In genomic region chr14:21631665-21632200, GRCm38 (mm10) we compare ENCODE assay signal across 15 mouse cellular contexts.
DNase-seq lines count a peak whose midpoint lies in the region; ATAC-seq and TF ChIP-seq lines count a peak whose summit lies in the region.
"Had no signal": no experiment of that assay in that cellular context is flagged by ENCODE, and none has a peak within 500 bp of the region (broad histone marks: within the 10 kb centered on the region; RNA-seq: fewer than 3 reads in every experiment).

No protein-coding gene starts in this region.

- H3K27ac ChIP-seq in forebrain, embryonic 12.5 days: peak overlapping the region; percentile 61
- no peak overlapping the region for H3K27ac ChIP-seq in forebrain, embryonic 11.5 days (ENCODE audit: low read depth, low read length)
- H3K27ac ChIP-seq in stomach, embryonic 16.5 days (ENCODE audit: low read length): peak overlapping the region; percentile 36; the same call in 1 of the 2 replicates
- H3K27ac ChIP-seq in stomach, postnatal 0 days (replicated peaks): no peak overlapping the region
- peak overlapping the region; percentile 2 for H3K27ac ChIP-seq in midbrain, embryonic 12.5 days (replicated peaks)
- no peak overlapping the region for H3K27ac ChIP-seq in liver, embryonic 12.5 days
- H3K27ac ChIP-seq: liver, embryonic 14.5 days had no signal

- no peak for TF ChIP-seq EP300 in stomach, postnatal 0 days (optimal IDR thresholded peaks at IDR 0.05)

- H3K27me3 ChIP-seq in forebrain, embryonic 12.5 days: no peaks in the 10 kb centered on the region
- H3K27me3 ChIP-seq in forebrain, embryonic 11.5 days (ENCODE audit: control insufficient read depth, insufficient read depth, low read length): no peaks in the 10 kb centered on the region
- H3K27me3 ChIP-seq in stomach, embryonic 16.5 days (ENCODE audit: control insufficient read depth, insufficient read depth, low read length): no peaks in the 10 kb centered on the region
- no peaks in the 10 kb centered on the region for H3K27me3 ChIP-seq in stomach, postnatal 0 days (ENCODE audit: control insufficient read depth, insufficient read depth, low read length)
- no peaks in the 10 kb centered on the region for H3K27me3 ChIP-seq in midbrain, embryonic 12.5 days
- H3K27me3 ChIP-seq in liver, embryonic 12.5 days (replicated peaks): no peaks in the 10 kb centered on the region
- H3K27me3 ChIP-seq: Patski had no signal

- H3K4me1 ChIP-seq in forebrain, embryonic 12.5 days: peaks cover 5% of the 10 kb centered on the region; the same call in 1 of the 2 replicates
- H3K4me1 ChIP-seq in forebrain, embryonic 11.5 days (replicated peaks; ENCODE audit: control insufficient read depth, insufficient read depth, low read length): no peaks in the 10 kb centered on the region
- peaks cover 8% of the 10 kb centered on the region; the same call in 1 of the 2 replicates for H3K4me1 ChIP-seq in stomach, embryonic 16.5 days (ENCODE audit: control insufficient read depth, insufficient read depth, low read length)
- no peaks in the 10 kb centered on the region for H3K4me1 ChIP-seq in stomach, postnatal 0 days (replicated peaks; ENCODE audit: control insufficient read depth, insufficient read depth)
- H3K4me1 ChIP-seq in midbrain, embryonic 12.5 days: peaks cover 4% of the 10 kb centered on the region; the same call in 1 of the 2 replicates
- H3K4me1 ChIP-seq in liver, embryonic 12.5 days: no peaks in the 10 kb centered on the region

- H3K36me3 ChIP-seq in forebrain, embryonic 12.5 days (replicated peaks): peaks cover 73% of the 10 kb centered on the region
- peaks cover 9% of the 10 kb centered on the region for H3K36me3 ChIP-seq in forebrain, embryonic 11.5 days (ENCODE audit: control insufficient read depth, insufficient read depth, low read length)
- 0 out of 2 replicates have a peak, but pooled peaks cover 9% of the 10 kb centered on the region for H3K36me3 ChIP-seq in stomach, embryonic 16.5 days (ENCODE audit: control insufficient read depth, insufficient read depth, low read length)
- H3K36me3 ChIP-seq in stomach, postnatal 0 days (ENCODE audit: control insufficient read depth, insufficient read depth, low read length): peaks cover 9% of the 10 kb centered on the region; the same call in 1 of the 2 replicates
- H3K36me3 ChIP-seq in midbrain, embryonic 12.5 days: peaks cover 49% of the 10 kb centered on the region
- peaks cover 30% of the 10 kb centered on the region for H3K36me3 ChIP-seq in liver, embryonic 12.5 days

- H3K9ac ChIP-seq in forebrain, embryonic 12.5 days: no peak overlapping the region
- H3K9ac ChIP-seq in forebrain, embryonic 11.5 days (ENCODE audit: low read length): no peak overlapping the region
- no peak overlapping the region for H3K9ac ChIP-seq in stomach, embryonic 16.5 days (ENCODE audit: low read length)
- H3K9ac ChIP-seq in stomach, postnatal 0 days (ENCODE audit: low read length): no peak overlapping the region
- H3K9ac ChIP-seq in midbrain, embryonic 12.5 days (replicated peaks): no peak overlapping the region
- H3K9ac ChIP-seq in liver, embryonic 12.5 days: no peak overlapping the region
- H3K9ac ChIP-seq: liver, embryonic 14.5 days had no signal

- no peak for DNase-seq in forebrain, embryonic 11.5 days (ENCODE audit: low spot score)
- no peak for DNase-seq in stomach, postnatal 0 days (ENCODE audit: low spot score)
- no peak for DNase-seq in lung, postnatal 25 days (ENCODE audit: low spot score)
- DNase-seq in adrenal gland, adult 18-20 months (ENCODE audit: low spot score in 2 of 2): no peak
- DNase-seq: cerebellum, adult 9-11 months; heart, adult 18-20 months; kidney, adult 11 months; lung, postnatal 10 days; thymus, adult 18-20 months had no signal

- H3K4me2 ChIP-seq in forebrain, embryonic 12.5 days: no peak overlapping the region
- H3K4me2 ChIP-seq in forebrain, embryonic 11.5 days (ENCODE audit: low read depth, low read length, severe bottlenecking): no peak overlapping the region
- H3K4me2 ChIP-seq in stomach, embryonic 16.5 days (ENCODE audit: low read depth, low read length): no peak overlapping the region
- no peak overlapping the region for H3K4me2 ChIP-seq in stomach, postnatal 0 days (replicated peaks; ENCODE audit: low read depth)
- H3K4me2 ChIP-seq in midbrain, embryonic 12.5 days (replicated peaks): no peak overlapping the region
- H3K4me2 ChIP-seq in liver, embryonic 12.5 days: no peak overlapping the region

- no peaks in the 10 kb centered on the region for H3K9me3 ChIP-seq in forebrain, embryonic 12.5 days
- H3K9me3 ChIP-seq in forebrain, embryonic 11.5 days (ENCODE audit: control insufficient read depth, low read length): no peaks in the 10 kb centered on the region
- no peaks in the 10 kb centered on the region for H3K9me3 ChIP-seq in stomach, embryonic 16.5 days (replicated peaks; ENCODE audit: control insufficient read depth, low read length)
- no peaks in the 10 kb centered on the region for H3K9me3 ChIP-seq in stomach, postnatal 0 days (ENCODE audit: control insufficient read depth, low read length)
- no peaks in the 10 kb centered on the region for H3K9me3 ChIP-seq in midbrain, embryonic 12.5 days
- no peaks in the 10 kb centered on the region for H3K9me3 ChIP-seq in liver, embryonic 12.5 days (replicated peaks)

- no peak for ATAC-seq in forebrain, embryonic 12.5 days (ENCODE audit: low FRiP score)
- ATAC-seq in forebrain, embryonic 11.5 days (replicated peaks; ENCODE audit: low FRiP score): no peak
- ATAC-seq in stomach, embryonic 16.5 days (ENCODE audit: insufficient read depth, low FRiP score): peak; percentile 29; the same call in 1 of the 2 replicates
- ATAC-seq in stomach, postnatal 0 days (ENCODE audit: low FRiP score, low TSS enrichment): no peak; the same call in 1 of the 2 replicates
- ATAC-seq in midbrain, embryonic 12.5 days (ENCODE audit: low FRiP score, low read depth): no peak
- ATAC-seq in liver, embryonic 12.5 days: no peak
- ATAC-seq: Patski had no signal

- H3K4me3 ChIP-seq in forebrain, embryonic 12.5 days (replicated peaks): no peak overlapping the region
- no peak overlapping the region for H3K4me3 ChIP-seq in forebrain, embryonic 11.5 days (ENCODE audit: low read depth, low read length)
- no peak overlapping the region for H3K4me3 ChIP-seq in stomach, embryonic 16.5 days (replicated peaks; ENCODE audit: low read length)
- no peak overlapping the region for H3K4me3 ChIP-seq in stomach, postnatal 0 days (ENCODE audit: low read depth, low read length)
- H3K4me3 ChIP-seq in midbrain, embryonic 12.5 days: no peak overlapping the region
- no peak overlapping the region for H3K4me3 ChIP-seq in liver, embryonic 12.5 days

- 63% methylated on average over 5 of the region's 5 CpGs for WGBS in forebrain, embryonic 12.5 days
- 66% methylated on average over 5 of the region's 5 CpGs for WGBS in forebrain, embryonic 11.5 days
- 49% methylated on average over 5 of the region's 5 CpGs for WGBS in stomach, embryonic 16.5 days
- 50% methylated on average over 5 of the region's 5 CpGs for WGBS in stomach, postnatal 0 days
- WGBS in midbrain, embryonic 12.5 days: 51% methylated on average over 5 of the region's 5 CpGs
- WGBS in liver, embryonic 12.5 days (ENCODE audit: insufficient replicate concordance): 76% methylated on average over 5 of the region's 5 CpGs

- TF ChIP-seq CTCF in stomach, postnatal 0 days (IDR thresholded peaks at IDR 0.05; ENCODE audit: low read depth): no peak

Comparison
In these comparisons a context has a peak if more than half of its experiments do, and no peak if none do; other contexts are left out.
1. H3K27ac ChIP-seq: peak in forebrain, embryonic 12.5 days (single experiment), stomach, embryonic 16.5 days (single experiment) and midbrain, embryonic 12.5 days (single experiment); none in forebrain, embryonic 11.5 days (single experiment), stomach, postnatal 0 days (single experiment) and liver, embryonic 12.5 days (single experiment).